Mouse (Mus musculus) retina, postnatal 7 days (tissue): ENCODE data around the gene Gm28048.

ENCODE experiments used
- DNase-seq: peaks from one replicate; pipeline ENCODE4 v3.0.0-alpha.2; 2012; ENCODE audit warnings: low read depth, low spot score

Gm28048 gene

GRCm38 (mm10) chr11:22844754-22845718, 136.9 kb downstream of the Gm28048 start:
- no peak for DNase-seq

- no peak for DNase-seq
Observed at GRCm38 (mm10) chr11:22839456-22839855, 142.4 kb downstream of the Gm28048 start.

GRCm38 (mm10) chr11:22838361-22838760, 143.5 kb downstream of the Gm28048 start:
- no peak for DNase-seq

GRCm38 (mm10) chr11:22836269-22836668, 145.6 kb downstream of the Gm28048 start:
- DNase-seq: no peak

- DNase-seq: no peak
Observed at GRCm38 (mm10) chr11:22832600-22832999, 149.3 kb downstream of the Gm28048 start.

GRCm38 (mm10) chr11:22831916-22832315, 150.0 kb downstream of the Gm28048 start:
- no peak for DNase-seq

GRCm38 (mm10) chr11:22830684-22831083, 151.2 kb downstream of the Gm28048 start:
- no peak for DNase-seq

GRCm38 (mm10) chr11:22830179-22830611, 151.7 kb downstream of the Gm28048 start:
- no peak for DNase-seq

- DNase-seq: no peak
Observed at GRCm38 (mm10) chr11:22828988-22829632, 152.8 kb downstream of the Gm28048 start.

GRCm38 (mm10) chr11:22827514-22828080, 154.3 kb downstream of the Gm28048 start:
- no peak for DNase-seq

GRCm38 (mm10) chr11:22826665-22827064, 155.2 kb downstream of the Gm28048 start:
- DNase-seq: no peak

- DNase-seq: no peak
Observed at GRCm38 (mm10) chr11:22826051-22826450, 155.8 kb downstream of the Gm28048 start.

GRCm38 (mm10) chr11:22825548-22825947, 156.3 kb downstream of the Gm28048 start:
- no peak for DNase-seq

- no peak for DNase-seq
Observed at GRCm38 (mm10) chr11:22824049-22824705, 157.7 kb downstream of the Gm28048 start.

GRCm38 (mm10) chr11:22821243-22821642, 160.6 kb downstream of the Gm28048 start:
- DNase-seq: no peak

GRCm38 (mm10) chr11:22818371-22818770, 163.5 kb downstream of the Gm28048 start:
- no peak for DNase-seq

GRCm38 (mm10) chr11:22815877-22816276, 166.0 kb downstream of the Gm28048 start:
- DNase-seq: no peak

- no peak for DNase-seq
Observed at GRCm38 (mm10) chr11:22815143-22815542, 166.7 kb downstream of the Gm28048 start.

GRCm38 (mm10) chr11:22813921-22814704, 167.8 kb downstream of the Gm28048 start:
- no peak for DNase-seq

GRCm38 (mm10) chr11:22813427-22813826, 168.5 kb downstream of the Gm28048 start:
- DNase-seq: no peak

- DNase-seq: no peak
Observed at GRCm38 (mm10) chr11:22811413-22811812, 170.5 kb downstream of the Gm28048 start.
